Mouse (Mus musculus) liver, postnatal 0 days (tissue): Measurements from ENCODE around the gene Sag. TPM values are rescaled to one million over a fixed set of nuclear protein-coding genes. Genes with fewer than 3 reads are reported as not detected.

Experiments used
- ATAC-seq: fragments of 200-750 bp; cut with Nextera tagmentation; 2 replicates; pipeline ENCODE4 v1.8.0; 2017; ENCODE audit warnings: mild to moderate bottlenecking, moderate library complexity
- DNase-seq: peaks from one replicate; pipeline ENCODE4 v3.0.0-alpha.2; 2016
- H3K27ac ChIP-seq: fragments of 300-500 bp; sonication (generic); 2 replicates; pipeline ENCODE4 v1.5.1; 2014; ENCODE audit warnings: antibody characterized with exemption, moderate library complexity, mild to moderate bottlenecking, low read depth
- H3K27me3 ChIP-seq: fragments of 300-500 bp; sonication (generic); 2 replicates; pipeline ENCODE4 v1.6.1; 2014; ENCODE audit warnings: low read length, control low read depth, mixed read lengths; ENCODE audit not compliant: insufficient read depth
- H3K36me3 ChIP-seq: fragments of 300-500 bp; sonication (generic); replicated peaks from 2 replicates; pipeline ENCODE4 v1.6.1; 2014; ENCODE audit warnings: mild to moderate bottlenecking, control low read depth, low read length, moderate library complexity, mixed read lengths; ENCODE audit not compliant: insufficient read depth
- H3K4me1 ChIP-seq: fragments of 300-500 bp; sonication (generic); 2 replicates; pipeline ENCODE4 v1.6.1; 2014; ENCODE audit warnings: antibody characterized with exemption, mild to moderate bottlenecking, control low read depth; ENCODE audit not compliant: insufficient read depth
- H3K4me2 ChIP-seq: fragments of 300-500 bp; sonication (generic); 2 replicates; pipeline ENCODE4 v1.6.1; 2014; ENCODE audit warnings: low read depth, mild to moderate bottlenecking, low read length, moderate library complexity, mixed read lengths
- H3K4me3 ChIP-seq: fragments of 300-500 bp; sonication (generic); 2 replicates; pipeline ENCODE4 v1.5.1; 2014; ENCODE audit warnings: low read depth, low read length
- H3K9ac ChIP-seq: fragments of 300-500 bp; sonication (generic); replicated peaks from 2 replicates; pipeline ENCODE4 v1.6.1; 2014; ENCODE audit warnings: mild to moderate bottlenecking, moderate library complexity
- H3K9me3 ChIP-seq: fragments of 300-500 bp; sonication (generic); 2 replicates; pipeline ENCODE4 v1.6.1; 2016; ENCODE audit warnings: mild to moderate bottlenecking, control low read depth, low read length, mixed read lengths
- CTCF ChIP-seq: sonication (generic); IDR thresholded peaks from 2 replicates; pipeline ENCODE4 v1.5.1; 2016; ENCODE audit warnings: antibody characterized with exemption, low read depth
- EP300 ChIP-seq: IDR thresholded peaks from 2 replicates; pipeline ENCODE4 v1.6.1; 2016; ENCODE audit warnings: antibody characterized with exemption, low read depth, mild to moderate bottlenecking
- WGBS: fragments of 180-500 bp; shearing (Covaris S2); extraction: QIAGEN DNeasy Blood & Tissue Kit; methylation state at CpG from one replicate; pipeline ENCODE4 v1.1.7; 2014; ENCODE audit not compliant: insufficient replicate concordance; 5-methylcytosine and 5-hydroxymethylcytosine counted together
- polyA plus RNA-seq: library from polyadenylated mRNA; unstranded; fragments of >200 nt; fragmentation: Nextera tagmentation; extraction: Ambion mirVana; gene quantifications from 2 replicates; pipeline ENCODE4 v1.2.1, GENCODE M21; 2015

Gene Sag
- polyA plus RNA-seq, 1 experiment from 2014 or later = 0.42 TPM

GRCm38 (mm10) chr1:87866672-87867071 is 63.2 kb downstream of the Sag start:
- Histone ChIP-seq H3K4me2 (no peak overlapping the region), H3K36me3 (no peaks in the 10 kb centered on the region), H3K4me3 (no peak overlapping the region), H3K27ac (no peak overlapping the region), H3K27me3 (no peaks in the 10 kb centered on the region), H3K9ac (no peak overlapping the region), H3K9me3 (no peaks in the 10 kb centered on the region), H3K4me1 (peaks cover 29% of the 10 kb centered on the region)
- WGBS = 79% methylated on average over 1 of the region's 1 CpGs
- no peak for DNase-seq
- no peak for TF ChIP-seq EP300
- TF ChIP-seq CTCF = no peak
- ATAC-seq = no peak

- TF ChIP-seq CTCF = no peak
- TF ChIP-seq EP300 = no peak
- Histone ChIP-seq H3K27ac (no peak overlapping the region), H3K9ac (no peak overlapping the region), H3K4me2 (no peak overlapping the region), H3K27me3 (no peaks in the 10 kb centered on the region), H3K9me3 (no peaks in the 10 kb centered on the region), H3K4me1 (peaks cover 14% of the 10 kb centered on the region), H3K36me3 (no peaks in the 10 kb centered on the region), H3K4me3 (no peak overlapping the region)
- ATAC-seq = no peak
- no peak for DNase-seq
Observed at GRCm38 (mm10) chr1:87871546-87871945, 68.1 kb downstream of the Sag start.

- Histone ChIP-seq H3K27me3 (no peaks in the 10 kb centered on the region), H3K36me3 (no peaks in the 10 kb centered on the region), H3K4me2 (no peak overlapping the region), H3K27ac (no peak overlapping the region), H3K9me3 (no peaks in the 10 kb centered on the region), H3K4me1 (peaks cover 24% of the 10 kb centered on the region), H3K9ac (no peak overlapping the region), H3K4me3 (no peak overlapping the region)
- TF ChIP-seq EP300 (no peak), CTCF (no peak)
- DNase-seq (no peak), ATAC-seq (no peak)
Observed at GRCm38 (mm10) chr1:87873081-87873480, 69.6 kb downstream of the Sag start.

- H3K4me3 ChIP-seq = no peak overlapping the region
- no peaks in the 10 kb centered on the region for H3K27me3 ChIP-seq
- H3K9ac ChIP-seq = no peak overlapping the region
- TF ChIP-seq EP300 (no peak), CTCF (no peak)
- no peak for ATAC-seq
- no peak for DNase-seq
- H3K4me1 ChIP-seq = peaks cover 37% of the 10 kb centered on the region
- WGBS = 52% methylated on average over 1 of the region's 1 CpGs
- H3K4me2 ChIP-seq = no peak overlapping the region
- no peaks in the 10 kb centered on the region for H3K9me3 ChIP-seq
- no peaks in the 10 kb centered on the region for H3K36me3 ChIP-seq
- no peak overlapping the region for H3K27ac ChIP-seq
Observed at GRCm38 (mm10) chr1:87876065-87876464, 72.6 kb downstream of the Sag start.

- H3K9me3 ChIP-seq = no peaks in the 10 kb centered on the region
- H3K36me3 ChIP-seq = peaks cover 8% of the 10 kb centered on the region; the same call in 1 of the 2 replicates
- no peak overlapping the region for H3K4me3 ChIP-seq
- no peak for ATAC-seq
- no peak overlapping the region for H3K9ac ChIP-seq
- no peak for DNase-seq
- TF ChIP-seq EP300 (0 out of 2 replicates have a peak, but pooled peaks have one; percentile 12), CTCF (no peak)
- H3K4me2 ChIP-seq = no peak overlapping the region
- H3K4me1 ChIP-seq = peaks cover 33% of the 10 kb centered on the region
- no peak overlapping the region for H3K27ac ChIP-seq
- no peaks in the 10 kb centered on the region for H3K27me3 ChIP-seq
- 36% methylated on average over 9 of the region's 9 CpGs for WGBS
Observed at GRCm38 (mm10) chr1:87877552-87878283, 74.2 kb downstream of the Sag start.

- no peaks in the 10 kb centered on the region for H3K27me3 ChIP-seq
- H3K9ac ChIP-seq = no peak overlapping the region
- DNase-seq (no peak), ATAC-seq (no peak)
- TF ChIP-seq EP300 (no peak), CTCF (no peak)
- H3K4me3 ChIP-seq = no peak overlapping the region
- 68% methylated on average over 3 of the region's 3 CpGs for WGBS
- peaks cover 16% of the 10 kb centered on the region; the same call in 1 of the 2 replicates for H3K36me3 ChIP-seq
- no peaks in the 10 kb centered on the region for H3K9me3 ChIP-seq
- peak overlapping the region; percentile 5; the same call in 1 of the 2 replicates for H3K27ac ChIP-seq
- H3K4me1 ChIP-seq = peaks cover 28% of the 10 kb centered on the region
- H3K4me2 ChIP-seq = no peak overlapping the region
Observed at GRCm38 (mm10) chr1:87879034-87879433, 75.6 kb downstream of the Sag start.
